Mouse (Mus musculus) G1E (cell line): ENCODE data around the gene Akain1.

Source experiments
- CTCF ChIP-seq: IDR thresholded peaks from 2 replicates; pipeline ENCODE4 v1.5.1; 2012; ENCODE audit warnings: low read depth, low read length, inconsistent platforms, mixed read lengths
- GATA1 ChIP-seq: IDR thresholded peaks from 2 replicates; pipeline ENCODE4 v1.6.1; 2012; ENCODE audit warnings: borderline replicate concordance, low read length, inconsistent platforms, mixed read lengths
- GATA2 ChIP-seq: IDR thresholded peaks from 2 replicates; pipeline ENCODE4 v1.6.1; 2012; ENCODE audit warnings: low read depth, low read length, inconsistent platforms, borderline replicate concordance

DNA sequence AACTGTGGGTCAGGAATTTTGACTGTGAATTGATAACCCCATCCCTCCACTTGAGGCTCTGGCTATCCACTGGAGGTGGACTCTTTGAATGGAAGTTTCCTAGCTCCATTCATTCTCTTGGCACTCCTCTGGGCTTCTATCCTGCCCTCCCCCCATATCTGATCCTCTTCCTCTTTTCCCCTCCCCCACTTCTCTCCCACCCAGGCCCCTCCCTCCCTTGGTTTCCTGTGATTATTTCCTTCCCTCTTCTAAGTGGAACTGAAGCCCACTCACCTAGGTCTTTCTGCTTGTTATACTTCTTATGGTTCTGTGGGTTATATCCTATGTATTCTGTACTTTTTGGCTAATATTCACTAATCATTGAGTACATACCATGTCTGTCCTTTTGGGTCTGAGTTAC lies 9.6 kb downstream of the Akain1 start:
- no peak for TF ChIP-seq CTCF
- TF ChIP-seq GATA1 = no peak
- no peak for TF ChIP-seq GATA2
